Mouse (Mus musculus): Measurements from ENCODE around the gene Zfp296.
"Not testable (repeated sequence)": the region's sequence is repeated elsewhere in the genome, so short reads cannot be mapped to it uniquely, and the experiment has no call there.

GRCm38 (mm10) chr7:19604606-19605214 lies 27.6 kb downstream of the Zfp296 start:
- not testable (repeated sequence) for TF ChIP-seq CTCF, EP300 (IDR thresholded peaks at IDR 0.05; ENCODE audit: low read depth)
